Mouse (Mus musculus): Measurements from ENCODE around the gene Olfr828. TPM values are rescaled to one million over a fixed set of nuclear protein-coding genes. Genes with fewer than 3 reads are reported as not detected.

The Olfr828 gene
- not detected in 2 replicates for polyA plus RNA-seq (2012; rRNA removed)

- Histone ChIP-seq H3K36me3 (ENCODE audit: control insufficient read depth, insufficient read depth, low read length) (no peaks in the 10 kb centered on the region), H3K27me3 (ENCODE audit: control insufficient read depth, insufficient read depth, low read length) (no peaks in the 10 kb centered on the region), H3K4me3 (ENCODE audit: extremely low read depth, insufficient read depth, insufficient read length) (no peak within 1 kb of the TSS), H3K4me1 (ENCODE audit: control insufficient read depth, insufficient read depth, insufficient read length) (no peaks in the 10 kb centered on the region), H3K27ac (ENCODE audit: insufficient read depth, low read length) (no peak within 1 kb of the TSS)
- no peak for DNase-seq (ENCODE audit: low read depth in 1 of 2, low spot score in 2 of 2)
- TF ChIP-seq CTCF (IDR thresholded peaks at IDR 0.05; ENCODE audit: extremely low read depth, insufficient read depth, insufficient read length, insufficient replicate concordance) (no peak), POLR2A (IDR thresholded peaks at IDR 0.05; ENCODE audit: low read depth, low read length) (no peak)
Measured at GRCm38 (mm10) chr9:18819426-18819825, at the start of gene Olfr828. Gene Olfr828, minus strand, starts transcription at chr9:18819526.

- no peak within 1 kb of the TSS for H3K4me3 ChIP-seq (ENCODE audit: extremely low read depth, insufficient read depth, insufficient read length)
- DNase-seq (ENCODE audit: low read depth in 1 of 2, low spot score in 2 of 2): no peak
- H3K27me3 ChIP-seq (ENCODE audit: control insufficient read depth, insufficient read depth, low read length): no peaks in the 10 kb centered on the region
- no peaks in the 10 kb centered on the region for H3K4me1 ChIP-seq (ENCODE audit: control insufficient read depth, insufficient read depth, insufficient read length)
- no peaks in the 10 kb centered on the region for H3K36me3 ChIP-seq (ENCODE audit: control insufficient read depth, insufficient read depth, low read length)
- TF ChIP-seq POLR2A (IDR thresholded peaks at IDR 0.05; ENCODE audit: low read depth, low read length) (no peak), CTCF (IDR thresholded peaks at IDR 0.05; ENCODE audit: extremely low read depth, insufficient read depth, insufficient read length, insufficient replicate concordance) (no peak)
- H3K27ac ChIP-seq (ENCODE audit: insufficient read depth, low read length): no peak within 1 kb of the TSS
- WGBS: 56% methylated on average over 1 of the region's 1 CpGs
Measured at GRCm38 (mm10) chr9:18854633-18855032, 35.3 kb upstream of the Olfr828 start, which contains the start of gene Olfr829. Gene Olfr829, plus strand, starts transcription at chr9:18854933.

DNA sequence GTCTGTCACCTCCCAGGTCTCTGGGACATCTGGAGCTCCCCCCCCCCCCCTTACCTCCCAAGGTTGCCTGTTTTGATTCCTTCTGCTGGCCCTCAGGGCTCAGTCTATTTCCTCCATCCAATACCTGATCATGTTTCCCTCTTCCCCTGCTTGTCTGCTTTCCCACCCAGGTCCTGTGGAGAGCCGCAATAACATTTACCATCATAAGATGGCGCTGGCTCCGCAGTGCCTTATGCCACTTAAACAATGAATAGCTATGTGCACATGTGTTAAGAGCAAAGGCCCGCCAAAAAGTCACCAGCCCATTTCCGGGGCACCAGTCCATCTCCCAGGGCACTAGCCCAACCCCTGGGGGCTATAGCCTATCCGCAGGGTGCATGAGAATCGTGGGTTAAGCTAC, 34.0 kb downstream of the Olfr828 start:
- H3K27me3 ChIP-seq (ENCODE audit: control insufficient read depth, insufficient read depth, low read length): no peaks in the 10 kb centered on the region
- H3K4me3 ChIP-seq (ENCODE audit: extremely low read depth, insufficient read depth, insufficient read length): no peak overlapping the region
- 61% methylated on average over 7 of the region's 7 CpGs for WGBS
- H3K4me1 ChIP-seq (ENCODE audit: control insufficient read depth, insufficient read depth, insufficient read length): no peaks in the 10 kb centered on the region
- TF ChIP-seq CTCF (IDR thresholded peaks at IDR 0.05; ENCODE audit: extremely low read depth, insufficient read depth, insufficient read length, insufficient replicate concordance) (no peak), POLR2A (IDR thresholded peaks at IDR 0.05; ENCODE audit: low read depth, low read length) (no peak)
- H3K27ac ChIP-seq (ENCODE audit: insufficient read depth, low read length): no peak overlapping the region
- DNase-seq (ENCODE audit: low read depth in 1 of 2, low spot score in 2 of 2): no peak
- H3K36me3 ChIP-seq (ENCODE audit: control insufficient read depth, insufficient read depth, low read length): no peaks in the 10 kb centered on the region

DNA sequence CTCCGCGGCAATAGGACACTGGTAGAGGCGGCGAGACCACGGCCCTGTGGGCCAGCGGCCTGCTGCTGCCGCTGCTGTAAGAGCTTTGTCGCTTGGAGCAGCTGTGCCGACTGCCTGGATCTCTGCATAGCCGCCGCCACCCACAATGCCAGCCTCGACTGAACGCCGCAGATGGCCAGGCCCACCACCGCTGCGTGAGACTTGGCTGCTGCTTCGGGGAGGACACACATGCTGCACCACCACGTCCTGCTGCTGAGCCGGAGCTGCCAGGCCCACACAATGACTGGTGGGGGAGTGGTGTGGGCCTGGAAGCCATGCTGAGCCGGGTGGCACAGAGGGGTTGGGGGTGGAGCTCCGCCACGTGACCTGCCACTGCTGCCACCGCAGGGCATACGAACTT, 39.9 kb downstream of the Olfr828 start:
- no peaks in the 10 kb centered on the region for H3K4me1 ChIP-seq (ENCODE audit: control insufficient read depth, insufficient read depth, insufficient read length)
- no peaks in the 10 kb centered on the region for H3K36me3 ChIP-seq (ENCODE audit: control insufficient read depth, insufficient read depth, low read length)
- DNase-seq (ENCODE audit: low read depth in 1 of 2, low spot score in 2 of 2): no peak
- H3K27ac ChIP-seq (ENCODE audit: insufficient read depth, low read length): no peak overlapping the region
- WGBS: 80% methylated on average over 24 of the region's 24 CpGs
- TF ChIP-seq POLR2A (IDR thresholded peaks at IDR 0.05; ENCODE audit: low read depth, low read length) (no peak), CTCF (IDR thresholded peaks at IDR 0.05; ENCODE audit: extremely low read depth, insufficient read depth, insufficient read length, insufficient replicate concordance) (no peak)
- H3K4me3 ChIP-seq (ENCODE audit: extremely low read depth, insufficient read depth, insufficient read length): no peak overlapping the region
- H3K27me3 ChIP-seq (ENCODE audit: control insufficient read depth, insufficient read depth, low read length): no peaks in the 10 kb centered on the region

DNA sequence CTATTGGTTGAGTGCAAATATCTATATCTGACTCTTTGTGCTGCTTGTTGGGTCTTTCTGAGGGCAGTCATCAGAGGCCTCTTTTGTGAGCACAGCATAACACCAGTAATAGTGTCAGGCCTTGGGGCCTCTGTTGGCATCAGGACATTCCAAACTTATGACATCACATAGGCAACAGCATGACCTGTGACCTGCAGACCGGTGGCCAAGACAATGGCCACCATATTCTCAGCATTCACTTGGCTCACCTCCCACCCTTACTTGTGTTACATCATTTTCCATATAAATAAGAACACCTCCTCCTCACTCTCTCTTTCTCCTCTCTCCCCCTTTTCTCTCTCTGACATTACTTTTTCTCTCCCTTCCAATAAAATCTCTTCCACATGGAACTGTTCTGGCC, 40.3 kb downstream of the Olfr828 start:
- H3K36me3 ChIP-seq (ENCODE audit: control insufficient read depth, insufficient read depth, low read length): no peaks in the 10 kb centered on the region
- 70% methylated on average over 1 of the region's 1 CpGs for WGBS
- TF ChIP-seq CTCF (IDR thresholded peaks at IDR 0.05; ENCODE audit: extremely low read depth, insufficient read depth, insufficient read length, insufficient replicate concordance) (no peak), POLR2A (IDR thresholded peaks at IDR 0.05; ENCODE audit: low read depth, low read length) (no peak)

More for the DNA sequence above, 40.3 kb downstream of the Olfr828 start:
- H3K4me3 ChIP-seq (ENCODE audit: extremely low read depth, insufficient read depth, insufficient read length): no peak overlapping the region
- H3K27ac ChIP-seq (ENCODE audit: insufficient read depth, low read length): no peak overlapping the region
- no peak for DNase-seq (ENCODE audit: low read depth in 1 of 2, low spot score in 2 of 2)
- H3K27me3 ChIP-seq (ENCODE audit: control insufficient read depth, insufficient read depth, low read length): no peaks in the 10 kb centered on the region
- H3K4me1 ChIP-seq (ENCODE audit: control insufficient read depth, insufficient read depth, insufficient read length): no peaks in the 10 kb centered on the region

Other genes starting within 250 kb of the Olfr828 start
- 0.31 and 0.46 TPM in 2 replicates for gene Muc16, start 145.0 kb downstream of the Olfr828 start, polyA plus RNA-seq (2012; rRNA removed)
- not detected in 2 replicates for gene Olfr24, start 55.5 kb downstream of the Olfr828 start, polyA plus RNA-seq (2012; rRNA removed)
- not detected in 2 replicates for gene Olfr829, start 35.4 kb upstream of the Olfr828 start, polyA plus RNA-seq (2012; rRNA removed)
- not detected in 2 replicates for gene Olfr830, start 55.2 kb upstream of the Olfr828 start, polyA plus RNA-seq (2012; rRNA removed)
- gene Olfr832, start 117.6 kb upstream of the Olfr828 start, polyA plus RNA-seq (2012; rRNA removed): not detected in 2 replicates
- gene Olfr834, start 168.5 kb upstream of the Olfr828 start, polyA plus RNA-seq (2012; rRNA removed): not detected in 2 replicates
- gene Olfr835, start 213.2 kb upstream of the Olfr828 start, polyA plus RNA-seq (2012; rRNA removed): not detected in 2 replicates